Mouse (Mus musculus): Measurements from ENCODE around the gene Chaf1b.

Gene Chaf1b

DNA sequence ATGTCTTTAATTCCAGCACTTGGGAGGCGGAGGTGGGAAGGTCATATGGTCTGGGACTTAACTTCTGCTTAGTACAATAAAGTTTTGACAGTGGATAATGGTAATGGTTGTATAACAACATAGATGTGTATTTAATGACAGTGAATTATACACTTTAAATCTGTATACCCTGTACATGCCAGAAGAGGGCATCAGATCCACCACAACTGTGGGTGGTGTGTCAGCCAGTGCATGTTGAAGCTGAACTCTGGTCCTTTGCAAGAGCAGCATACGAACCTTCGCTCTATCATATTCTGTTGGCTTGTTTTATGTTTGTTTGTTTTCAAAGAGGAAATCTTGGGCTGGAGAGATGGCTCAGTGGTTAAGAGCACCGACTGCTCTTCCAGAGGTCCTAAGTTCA, 63.7 kb downstream of the Chaf1b start:
- no peak for DNase-seq (ENCODE audit: low read depth, low spot score)
